22 mouse cellular contexts compared by ENCODE assay signal in genomic region chr17:87470797-87471196, GRCm38 (mm10). TPM values are rescaled to one million over a fixed set of nuclear protein-coding genes. Genes with fewer than 3 reads are reported as not detected.
DNase-seq lines count a peak whose midpoint lies in the region; ATAC-seq and TF ChIP-seq lines count a peak whose summit lies in the region.
"Had no signal": no experiment of that assay in that cellular context is flagged by ENCODE, and none has a peak within 500 bp of the region (broad histone marks: within the 10 kb centered on the region; RNA-seq: fewer than 3 reads in every experiment).

No protein-coding gene starts in this region.

- no peak for TF ChIP-seq CTCF in thymus, adult 2 months (IDR thresholded peaks at IDR 0.05; ENCODE audit: borderline replicate concordance, control insufficient read depth, extremely low read depth, insufficient read depth, low read length, poor library complexity)
- no peak for TF ChIP-seq CTCF in stomach, postnatal 0 days (IDR thresholded peaks at IDR 0.05; ENCODE audit: low read depth)

- H3K4me2 ChIP-seq in liver, embryonic 13.5 days = peak overlapping the region; percentile 62
- no peak overlapping the region for H3K4me2 ChIP-seq in stomach, postnatal 0 days (replicated peaks; ENCODE audit: low read depth)
- H3K4me2 ChIP-seq: embryonic facial prominence, embryonic 13.5 days; hindbrain, embryonic 15.5 days; limb, embryonic 12.5 days; midbrain, embryonic 15.5 days had no signal

- peaks cover 8% of the 10 kb centered on the region for H3K27me3 ChIP-seq in heart, embryonic 10.5 days (ENCODE audit: insufficient read depth, poor library complexity, severe bottlenecking)
- H3K27me3 ChIP-seq in liver, embryonic 13.5 days = peaks cover 34% of the 10 kb centered on the region
- no peaks in the 10 kb centered on the region for H3K27me3 ChIP-seq in thymus, adult 2 months (ENCODE audit: control insufficient read depth, insufficient read depth, low read length)
- no peaks in the 10 kb centered on the region for H3K27me3 ChIP-seq in stomach, postnatal 0 days (ENCODE audit: control insufficient read depth, insufficient read depth, low read length)
- H3K27me3 ChIP-seq: embryonic facial prominence, embryonic 13.5 days; hindbrain, embryonic 15.5 days; midbrain, embryonic 15.5 days; Patski had no signal

- 7% methylated on average over 8 of the region's 8 CpGs for WGBS in heart, embryonic 10.5 days
- WGBS in liver, embryonic 13.5 days (ENCODE audit: insufficient replicate concordance) = 10% methylated on average over 8 of the region's 8 CpGs
- WGBS in thymus, adult 2 months = 97% methylated on average over 8 of the region's 8 CpGs
- 61% methylated on average over 8 of the region's 8 CpGs for WGBS in stomach, postnatal 0 days

- H3K4me1 ChIP-seq in heart, embryonic 10.5 days = peaks cover 51% of the 10 kb centered on the region
- H3K4me1 ChIP-seq in liver, embryonic 13.5 days (replicated peaks) = peaks cover 64% of the 10 kb centered on the region
- peaks cover 12% of the 10 kb centered on the region for H3K4me1 ChIP-seq in thymus, adult 2 months (replicated peaks; ENCODE audit: control insufficient read depth, insufficient read depth, low read length)
- H3K4me1 ChIP-seq in stomach, postnatal 0 days (replicated peaks; ENCODE audit: control insufficient read depth, insufficient read depth) = peaks cover 8% of the 10 kb centered on the region; the same call in 1 of the 2 replicates

- no peak for TF ChIP-seq POLR2A in thymus, adult 2 months (IDR thresholded peaks at IDR 0.05; ENCODE audit: control insufficient read depth, extremely low read depth, insufficient read depth, low read length, poor library complexity)

- H3K4me3 ChIP-seq in heart, embryonic 10.5 days = no peak overlapping the region
- H3K4me3 ChIP-seq in liver, embryonic 13.5 days (replicated peaks) = 0 out of 2 replicates have a peak overlapping the region, but pooled peaks have one; percentile 17
- no peak overlapping the region for H3K4me3 ChIP-seq in thymus, adult 2 months (ENCODE audit: control insufficient read depth, insufficient read depth, low read length)
- H3K4me3 ChIP-seq in stomach, postnatal 0 days (ENCODE audit: low read depth, low read length) = no peak overlapping the region
- H3K4me3 ChIP-seq: embryonic facial prominence, embryonic 13.5 days; hindbrain, embryonic 15.5 days; limb, embryonic 12.5 days; midbrain, embryonic 15.5 days had no signal

- peak; percentile 73 for ATAC-seq in liver, embryonic 13.5 days (ENCODE audit: low read depth)
- ATAC-seq in stomach, postnatal 0 days (ENCODE audit: low FRiP score, low TSS enrichment) = no peak
- ATAC-seq: midbrain, embryonic 15.5 days; Patski had no signal

- H3K9me3 ChIP-seq in heart, embryonic 10.5 days = no peaks in the 10 kb centered on the region
- H3K9me3 ChIP-seq in liver, embryonic 13.5 days (replicated peaks) = no peaks in the 10 kb centered on the region
- no peaks in the 10 kb centered on the region for H3K9me3 ChIP-seq in stomach, postnatal 0 days (ENCODE audit: control insufficient read depth, low read length)
- H3K9me3 ChIP-seq: embryonic facial prominence, embryonic 13.5 days; hindbrain, embryonic 15.5 days; limb, embryonic 12.5 days; midbrain, embryonic 15.5 days had no signal

- no peaks in the 10 kb centered on the region for H3K36me3 ChIP-seq in heart, embryonic 10.5 days
- H3K36me3 ChIP-seq in liver, embryonic 13.5 days = no peaks in the 10 kb centered on the region
- H3K36me3 ChIP-seq in thymus, adult 2 months (ENCODE audit: control insufficient read depth, insufficient read depth, low read length) = no peaks in the 10 kb centered on the region
- H3K36me3 ChIP-seq in stomach, postnatal 0 days (ENCODE audit: control insufficient read depth, insufficient read depth, low read length) = no peaks in the 10 kb centered on the region
- H3K36me3 ChIP-seq: embryonic facial prominence, embryonic 13.5 days; hindbrain, embryonic 15.5 days; limb, embryonic 12.5 days; midbrain, embryonic 15.5 days had no signal

- H3K27ac ChIP-seq in heart, embryonic 10.5 days = peak overlapping the region; percentile 67
- peak overlapping the region; percentile 45 for H3K27ac ChIP-seq in liver, embryonic 13.5 days
- no peak overlapping the region for H3K27ac ChIP-seq in thymus, adult 2 months (ENCODE audit: control insufficient read depth, insufficient read depth, low read length)
- H3K27ac ChIP-seq in stomach, postnatal 0 days (replicated peaks) = no peak overlapping the region
- H3K27ac ChIP-seq: embryonic facial prominence, embryonic 13.5 days; hindbrain, embryonic 15.5 days; kidney, postnatal 0 days; limb, embryonic 12.5 days; midbrain, embryonic 15.5 days had no signal

- TF ChIP-seq EP300 in stomach, postnatal 0 days (optimal IDR thresholded peaks at IDR 0.05) = no peak

- DNase-seq in heart, embryonic 10.5 days (ENCODE audit: low spot score) = no peak
- no peak for DNase-seq in heart, adult 8-10 months (ENCODE audit: low spot score)
- DNase-seq in ovary, adult 18-20 months (ENCODE audit: low spot score) = peak; percentile 56
- DNase-seq in ovary, postnatal 14 days (ENCODE audit: low spot score) = no peak
- DNase-seq in liver, embryonic 13.5 days = peak; percentile 61
- DNase-seq in testis, postnatal 14 days (ENCODE audit: low spot score) = peak; percentile 68
- no peak for DNase-seq in thymus, adult 2 months
- DNase-seq in stomach, postnatal 0 days (ENCODE audit: low spot score) = no peak
- DNase-seq: adrenal gland, postnatal 36 days; cerebellum, adult 9-10 months; gastrocnemius, postnatal 36 days; kidney, adult 11 months had no signal

- peak overlapping the region; percentile 23; the same call in 1 of the 2 replicates for H3K9ac ChIP-seq in liver, embryonic 13.5 days
- H3K9ac ChIP-seq in stomach, postnatal 0 days (ENCODE audit: low read length) = no peak overlapping the region
- H3K9ac ChIP-seq: embryonic facial prominence, embryonic 13.5 days; hindbrain, embryonic 15.5 days; limb, embryonic 12.5 days; midbrain, embryonic 15.5 days had no signal

RNA-seq across cellular contexts. Expression of gene Calm2, which starts 24.1 kb away (rescaled TPM):
- 738 and 942 TPM in 2 replicates for polyA plus RNA-seq in heart, embryonic 10.5 days (2016; fragmentation: Nextera tagmentation; extraction: Ambion mirVana)
- total RNA-seq in heart, adult 8-10 months (2022) = 100 to 1,000 TPM; 143 to 158 (median 147) TPM
- polyA plus RNA-seq in liver, embryonic 13.5 days (2015; fragmentation: Nextera tagmentation; extraction: Ambion mirVana) = 415 and 484 TPM in 2 replicates
- 57.1 and 57.3 TPM in 2 replicates for polyA plus RNA-seq in thymus, adult 2 months (2012; rRNA removed)
- polyA plus RNA-seq in stomach, postnatal 0 days (2015; fragmentation: Nextera tagmentation; extraction: Ambion mirVana) = 781 and 848 TPM in 2 replicates

RNA-seq across cellular contexts. Expression of gene Stpg4, which starts 43.3 kb away (rescaled TPM):
- polyA plus RNA-seq in heart, embryonic 10.5 days (2016; fragmentation: Nextera tagmentation; extraction: Ambion mirVana) = 0.52 TPM in 1 of 2 replicates, not detected in the other
- not detected for total RNA-seq in heart, adult 8-10 months (2022)
- polyA plus RNA-seq in liver, embryonic 13.5 days (2015; fragmentation: Nextera tagmentation; extraction: Ambion mirVana) = not detected in 2 replicates
- 0.24 TPM in 1 of 2 replicates, not detected in the other for polyA plus RNA-seq in thymus, adult 2 months (2012; rRNA removed)
- polyA plus RNA-seq in stomach, postnatal 0 days (2015; fragmentation: Nextera tagmentation; extraction: Ambion mirVana) = not detected in 2 replicates
- total RNA-seq: adrenal gland, postnatal 36 days; gastrocnemius, postnatal 36 days; heart, postnatal 25 days; layer of hippocampus, adult 8-10 months had no signal
- polyA plus RNA-seq: embryonic facial prominence, embryonic 13.5 days; forebrain, embryonic 11.5 days; hindbrain, embryonic 15.5 days; kidney, postnatal 0 days; limb, embryonic 12.5 days; lung, embryonic 16.5 days; Patski had no signal

Comparison
In these comparisons a context has a peak if more than half of its experiments do, and no peak if none do; other contexts are left out.
1. DNase-seq: peak in ovary, adult 18-20 months (single experiment), liver, embryonic 13.5 days (single experiment) and testis, postnatal 14 days (single experiment); none in heart, embryonic 10.5 days (single experiment), heart, adult 8-10 months (single experiment), ovary, postnatal 14 days (single experiment), thymus, adult 2 months (single experiment) and stomach, postnatal 0 days (single experiment).
2. H3K27ac ChIP-seq: peak in heart, embryonic 10.5 days (single experiment) and liver, embryonic 13.5 days (single experiment); none in thymus, adult 2 months (single experiment) and stomach, postnatal 0 days (single experiment).